Mouse (Mus musculus) embryonic facial prominence, embryonic 13.5 days (tissue): Measurements from ENCODE around the gene Wfdc2. TPM values are rescaled to one million over a fixed set of nuclear protein-coding genes. Genes with fewer than 3 reads are reported as not detected.

Experiments used
- ATAC-seq: fragments of 200-750 bp; cut with Nextera tagmentation; 2 replicates; pipeline ENCODE4 v1.8.0; 2017; ENCODE audit warnings: low read depth; ENCODE audit not compliant: insufficient number of reproducible peaks, insufficient read depth, low FRiP score, low TSS enrichment
- H3K27ac ChIP-seq: fragments of 300-500 bp; sonication (generic); 2 replicates; pipeline ENCODE4 v1.5.1; 2015; ENCODE audit warnings: moderate library complexity, mild to moderate bottlenecking, inconsistent platforms
- H3K27me3 ChIP-seq: fragments of 300-500 bp; sonication (generic); 2 replicates; pipeline ENCODE4 v1.6.1; 2015; ENCODE audit warnings: mild to moderate bottlenecking, inconsistent platforms
- H3K36me3 ChIP-seq: fragments of 300-500 bp; sonication (generic); 2 replicates; pipeline ENCODE4 v1.6.1; 2015; ENCODE audit warnings: mild to moderate bottlenecking, inconsistent platforms
- H3K4me1 ChIP-seq: fragments of 300-500 bp; sonication (generic); 2 replicates; pipeline ENCODE4 v1.6.1; 2015; ENCODE audit warnings: inconsistent platforms
- H3K4me2 ChIP-seq: fragments of 300-500 bp; sonication (generic); 2 replicates; pipeline ENCODE4 v1.6.1; 2015; ENCODE audit warnings: moderate library complexity, mild to moderate bottlenecking, inconsistent platforms
- H3K4me3 ChIP-seq: fragments of 300-500 bp; sonication (generic); 2 replicates; pipeline ENCODE4 v1.5.1; 2015; ENCODE audit warnings: mild to moderate bottlenecking, inconsistent platforms
- H3K9ac ChIP-seq: fragments of 300-500 bp; sonication (generic); 2 replicates; pipeline ENCODE4 v1.6.1; 2015; ENCODE audit warnings: mild to moderate bottlenecking, inconsistent platforms
- H3K9me3 ChIP-seq: fragments of 300-500 bp; sonication (generic); 2 replicates; pipeline ENCODE4 v1.6.1; 2016; ENCODE audit warnings: inconsistent platforms
- WGBS: fragments of 180-500 bp; shearing (Covaris S2); methylation state at CpG from one replicate; pipeline ENCODE4 v1.1.7; 2015; ENCODE audit warnings: mixed read lengths; 5-methylcytosine and 5-hydroxymethylcytosine counted together
- polyA plus RNA-seq: library from polyadenylated mRNA; unstranded; fragments of >200 nt; fragmentation: Nextera tagmentation; extraction: Ambion mirVana; gene quantifications from 2 replicates; pipeline ENCODE4 v1.2.1, GENCODE M21; 2015

The Wfdc2 gene
- polyA plus RNA-seq, result 46.5 and 53.4 TPM in 2 replicates

DNA sequence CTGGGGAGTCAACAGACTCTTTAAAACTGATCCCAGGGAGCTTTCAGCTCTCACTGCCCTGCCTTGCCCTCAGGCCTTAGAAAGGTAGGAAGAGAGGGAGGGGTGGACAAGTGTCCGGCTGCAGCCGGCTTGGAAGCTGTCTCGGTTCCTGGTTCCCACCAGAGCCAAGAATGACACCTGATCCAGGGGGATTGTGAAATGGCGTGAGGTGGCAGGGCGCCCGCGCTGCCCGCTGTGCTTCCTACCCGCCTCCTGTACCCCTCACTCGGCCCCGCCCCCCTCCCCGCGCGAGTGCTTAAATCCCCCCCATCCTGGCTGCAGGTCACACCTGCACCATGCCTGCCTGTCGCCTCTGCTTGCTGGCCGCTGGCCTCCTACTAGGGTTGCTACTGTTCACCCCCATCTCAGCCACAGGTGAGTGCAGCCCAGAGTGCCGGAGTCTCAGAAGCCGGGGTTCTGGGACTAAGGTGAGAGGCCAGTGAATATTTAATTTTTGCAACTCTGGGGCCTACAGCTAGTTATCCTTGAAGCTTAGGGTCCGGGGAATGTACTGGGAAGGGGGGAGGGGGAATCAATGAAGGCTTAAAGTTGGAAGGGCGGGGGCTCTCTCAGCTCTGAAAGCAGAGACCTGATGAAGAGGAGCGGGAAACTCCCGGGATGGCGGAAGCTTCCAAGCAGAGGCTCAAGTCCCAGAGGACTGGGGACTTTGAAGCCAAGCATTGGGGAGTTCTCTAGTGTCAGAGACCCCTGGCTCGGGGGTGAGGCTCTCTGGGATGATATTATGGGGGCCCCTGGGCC lies at the start of gene Wfdc2:
Wfdc2 (plus strand) TSS at position 23 of the 798 bp plus-strand sequence.
- Histone ChIP-seq H3K4me2 (peak within 1 kb of the TSS; percentile 90), H3K4me1 (peaks cover 23% of the 10 kb centered on the region), H3K27me3 (peaks cover 5% of the 10 kb centered on the region; the same call in 1 of the 2 replicates), H3K27ac (peak within 1 kb of the TSS; percentile 52; the same call in 1 of the 2 replicates), H3K4me3 (peak within 1 kb of the TSS; percentile 47), H3K36me3 (peaks cover 8% of the 10 kb centered on the region), H3K9ac (peak within 1 kb of the TSS; percentile 75), H3K9me3 (no peaks in the 10 kb centered on the region)
- 3% methylated on average over 24 of the region's 24 CpGs for WGBS
- ATAC-seq, result no peak

DNA sequence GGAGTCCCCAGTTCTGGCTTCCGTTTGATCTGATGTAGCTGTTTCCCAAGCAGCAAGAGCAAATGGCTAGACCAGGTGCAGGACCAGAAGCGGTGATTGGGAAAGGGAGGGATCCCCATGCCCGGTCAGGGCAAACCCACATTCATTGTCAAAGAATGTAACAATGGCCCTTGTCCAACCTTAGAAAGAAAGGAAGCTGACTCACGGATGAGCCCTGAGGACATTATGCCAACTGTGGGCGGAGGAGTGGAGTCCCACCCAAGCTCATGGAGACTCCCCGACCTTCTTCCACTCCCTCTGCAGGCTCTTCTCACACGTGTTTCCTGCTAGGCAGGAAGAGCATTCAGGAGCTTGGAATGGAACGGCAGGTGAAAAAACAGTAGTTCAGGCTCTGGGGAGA lies 48.8 kb upstream of the Wfdc2 start:
- Histone ChIP-seq H3K36me3 (0 out of 2 replicates have a peak, but pooled peaks cover 3% of the 10 kb centered on the region), H3K27me3 (no peaks in the 10 kb centered on the region), H3K9ac (no peak overlapping the region), H3K4me1 (0 out of 2 replicates have a peak, but pooled peaks cover 4% of the 10 kb centered on the region), H3K4me3 (no peak overlapping the region), H3K9me3 (no peaks in the 10 kb centered on the region), H3K4me2 (no peak overlapping the region), H3K27ac (no peak overlapping the region)
- no peak for ATAC-seq
- 71% methylated on average over 8 of the region's 8 CpGs for WGBS

DNA sequence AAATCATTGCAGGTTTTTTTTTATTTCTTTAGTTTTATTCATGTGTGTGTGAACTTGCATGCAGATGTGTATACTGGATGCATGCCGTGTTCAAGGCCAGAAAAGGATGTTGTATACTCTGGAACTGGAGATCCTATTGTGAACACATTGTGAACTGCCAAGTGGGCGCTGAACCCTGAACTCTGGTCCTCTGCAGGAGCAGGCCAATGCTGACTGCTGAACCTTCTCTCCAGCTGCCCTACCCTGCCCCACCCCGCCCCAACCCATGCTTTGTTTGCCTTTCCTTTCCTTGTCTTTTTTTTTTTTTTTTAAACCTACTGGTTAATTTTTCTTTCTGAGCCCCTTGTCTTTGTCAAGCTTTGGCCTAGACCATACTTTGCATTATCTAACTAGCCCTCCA lies 47.3 kb upstream of the Wfdc2 start:
- H3K27ac ChIP-seq, result no peak overlapping the region
- no peak for ATAC-seq
- H3K27me3 ChIP-seq, result no peaks in the 10 kb centered on the region
- H3K36me3 ChIP-seq, result no peaks in the 10 kb centered on the region
- WGBS, result 90% methylated on average over 3 of the region's 3 CpGs
- 0 out of 2 replicates have a peak, but pooled peaks cover 6% of the 10 kb centered on the region for H3K4me1 ChIP-seq
- no peak overlapping the region for H3K4me3 ChIP-seq
- no peak overlapping the region for H3K4me2 ChIP-seq
- no peak overlapping the region for H3K9ac ChIP-seq
- no peaks in the 10 kb centered on the region for H3K9me3 ChIP-seq

DNA sequence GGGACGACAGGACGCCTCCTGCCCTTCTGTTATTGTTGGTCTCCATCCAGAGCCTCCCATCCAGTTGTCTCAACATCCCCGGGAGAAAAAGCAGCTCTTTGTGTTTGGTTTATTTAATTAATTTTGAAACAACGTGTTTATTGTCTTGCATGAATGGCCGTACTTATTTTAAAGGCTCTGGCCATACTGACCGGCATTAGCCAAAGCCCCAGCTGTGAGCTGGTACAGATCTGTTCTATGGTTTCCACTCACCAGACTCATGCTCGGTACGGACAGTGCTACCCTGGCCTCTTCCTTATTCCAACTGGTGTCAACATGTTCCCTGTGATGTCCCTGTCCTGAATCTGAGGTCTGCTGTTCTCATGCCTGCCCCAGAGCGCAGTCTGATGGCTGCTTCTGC lies 46.3 kb upstream of the Wfdc2 start:
- ATAC-seq, result no peak
- H3K4me1 ChIP-seq, result peaks cover 11% of the 10 kb centered on the region; the same call in 1 of the 2 replicates
- H3K9ac ChIP-seq, result no peak overlapping the region
- H3K4me3 ChIP-seq, result no peak overlapping the region
- 0 out of 2 replicates have a peak overlapping the region, but pooled peaks have one; percentile 7 for H3K27ac ChIP-seq
- no peaks in the 10 kb centered on the region for H3K36me3 ChIP-seq
- 75% methylated on average over 9 of the region's 9 CpGs for WGBS
- H3K9me3 ChIP-seq, result no peaks in the 10 kb centered on the region
- H3K27me3 ChIP-seq, result no peaks in the 10 kb centered on the region
- no peak overlapping the region for H3K4me2 ChIP-seq

DNA sequence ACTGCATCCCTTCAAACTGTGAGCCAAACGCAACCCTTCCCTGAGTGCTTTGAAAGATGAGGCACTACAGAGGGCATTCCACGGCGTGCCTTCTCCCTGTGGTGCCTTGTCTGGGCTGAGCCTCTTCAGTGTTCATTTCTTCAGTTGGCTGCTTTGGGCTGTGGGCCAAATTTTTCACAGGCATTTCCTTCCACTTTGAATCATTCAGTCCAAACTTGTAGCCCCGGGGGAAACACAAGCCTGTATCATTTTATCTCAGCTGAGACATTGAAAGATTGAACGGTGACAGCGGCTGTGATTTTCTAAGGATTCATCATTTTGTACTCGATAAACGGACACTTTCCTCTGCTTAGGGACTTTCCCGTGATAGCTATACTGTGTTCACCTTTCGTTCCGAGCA lies 45.6 kb upstream of the Wfdc2 start:
- Histone ChIP-seq H3K36me3 (no peaks in the 10 kb centered on the region), H3K27me3 (no peaks in the 10 kb centered on the region), H3K4me1 (peaks cover 16% of the 10 kb centered on the region), H3K9ac (no peak overlapping the region), H3K27ac (0 out of 2 replicates have a peak overlapping the region, but pooled peaks have one; percentile 7), H3K4me3 (no peak overlapping the region), H3K4me2 (no peak overlapping the region), H3K9me3 (no peaks in the 10 kb centered on the region)
- 74% methylated on average over 11 of the region's 11 CpGs for WGBS
- peak; percentile 49; the same call in 1 of the 2 replicates for ATAC-seq

DNA sequence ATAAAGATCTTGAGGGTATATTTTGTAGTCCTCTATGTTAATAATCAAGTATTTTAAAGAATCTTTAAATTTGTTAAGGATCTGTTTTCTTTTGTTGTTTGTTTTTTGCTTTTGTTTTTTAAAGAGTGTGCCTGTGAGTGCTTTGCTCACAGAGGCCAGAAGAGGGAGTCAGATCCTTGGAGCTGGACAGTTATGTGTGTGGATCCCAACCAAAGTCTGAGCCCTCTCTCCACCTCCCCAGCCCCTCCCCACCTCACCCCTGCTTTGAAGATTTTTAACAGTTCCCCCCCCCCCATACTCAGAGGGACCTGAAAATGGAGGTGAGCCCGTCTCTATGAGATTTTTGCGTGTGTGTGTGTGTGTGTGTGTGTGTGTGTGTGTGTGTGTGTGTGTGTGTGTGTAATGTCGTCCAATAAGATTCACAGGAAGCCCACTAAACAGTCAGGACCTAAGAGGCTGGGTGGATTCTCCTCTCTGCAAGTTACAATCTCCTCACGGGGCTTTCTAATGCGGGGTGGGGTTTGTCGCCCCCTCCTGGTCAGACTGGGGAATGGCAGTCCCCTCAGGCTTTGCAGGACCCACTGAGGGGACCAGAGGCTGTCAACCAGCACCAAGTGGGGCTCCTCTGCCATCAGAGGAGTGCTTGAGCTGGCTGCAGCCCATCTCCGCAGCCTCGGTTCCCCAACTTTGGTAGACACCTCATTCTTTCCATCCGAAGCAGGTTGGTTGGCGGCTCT lies 44.6 kb upstream of the Wfdc2 start:
- no peak overlapping the region; the same call in 1 of the 2 replicates for H3K27ac ChIP-seq

DNA sequence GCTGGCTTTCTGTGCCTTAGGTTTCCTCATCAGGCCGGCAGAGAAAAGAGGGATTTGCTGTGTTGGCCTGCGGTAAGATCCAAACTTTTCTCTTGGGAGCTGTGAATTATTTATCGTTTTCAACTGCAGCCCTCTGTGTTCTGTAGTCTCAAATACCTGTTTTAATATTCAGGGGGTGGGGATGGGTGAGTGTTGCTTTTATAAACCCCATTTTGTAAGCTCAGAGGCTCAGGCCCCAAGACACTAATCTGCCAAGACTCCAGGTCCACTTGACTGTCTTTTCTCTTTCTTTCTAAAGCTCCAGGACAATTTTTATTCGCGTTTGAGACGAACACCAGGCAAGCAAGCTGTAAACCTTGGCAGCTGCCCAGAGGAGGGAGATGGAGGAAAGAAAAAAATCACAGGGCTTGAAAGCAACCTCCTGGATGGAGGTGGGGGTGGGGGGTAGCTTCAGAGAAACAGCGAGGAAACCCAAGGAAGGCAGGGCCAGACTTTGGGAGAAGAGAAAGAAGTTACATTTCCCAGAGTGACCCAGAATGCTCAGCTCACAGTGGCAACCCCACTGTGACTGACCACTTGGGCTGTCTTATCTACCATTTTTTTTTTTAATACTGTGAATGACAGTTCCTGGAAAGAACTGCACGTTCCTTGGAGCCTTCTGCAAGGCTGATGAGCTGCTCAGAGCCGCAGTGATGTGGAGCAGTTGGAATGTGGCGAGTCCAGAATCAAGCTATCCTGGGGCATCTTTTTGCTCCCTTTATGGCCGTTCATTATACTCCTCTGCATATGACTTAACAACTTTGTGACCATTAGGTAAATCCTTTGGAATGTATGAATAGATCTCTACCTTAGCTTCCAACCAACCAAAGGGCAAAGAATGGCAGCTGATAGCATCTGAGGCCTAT lies 43.7 kb upstream of the Wfdc2 start:
- Histone ChIP-seq H3K27ac (no peak overlapping the region; the same call in 1 of the 2 replicates), H3K4me2 (no peak overlapping the region)

More for the DNA sequence above, 44.6 kb upstream of the Wfdc2 start:
- Histone ChIP-seq H3K36me3 (no peaks in the 10 kb centered on the region), H3K4me2 (no peak overlapping the region), H3K4me1 (peaks cover 25% of the 10 kb centered on the region), H3K4me3 (no peak overlapping the region), H3K27me3 (no peaks in the 10 kb centered on the region), H3K9ac (no peak overlapping the region), H3K9me3 (no peaks in the 10 kb centered on the region)
- 41% methylated on average over 10 of the region's 10 CpGs for WGBS
- no peak for ATAC-seq

DNA sequence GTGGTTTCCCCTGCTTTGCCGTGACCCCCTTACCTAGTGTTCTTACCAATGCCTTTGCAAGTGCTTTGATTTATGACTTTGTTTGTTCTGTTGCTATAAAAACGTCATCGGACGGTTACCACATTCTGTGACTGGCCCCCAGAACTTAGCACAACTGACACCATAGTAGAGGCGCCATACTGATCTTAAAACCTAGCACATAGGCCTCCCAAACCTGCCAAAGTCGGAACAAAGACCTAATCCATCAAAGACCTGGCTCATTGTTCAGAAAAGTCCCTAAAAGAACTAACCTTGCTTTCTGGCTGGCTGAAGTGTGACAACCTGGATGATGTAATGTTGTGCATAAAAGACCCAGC lies 43.1 kb upstream of the Wfdc2 start:
- H3K36me3 ChIP-seq, result no peaks in the 10 kb centered on the region
- no peaks in the 10 kb centered on the region for H3K27me3 ChIP-seq
- WGBS, result 73% methylated on average over 6 of the region's 6 CpGs
- no peak overlapping the region for H3K4me2 ChIP-seq
- no peak overlapping the region for H3K4me3 ChIP-seq
- H3K9ac ChIP-seq, result no peak overlapping the region
- H3K27ac ChIP-seq, result no peak overlapping the region
- ATAC-seq, result no peak
- H3K9me3 ChIP-seq, result peaks cover 5% of the 10 kb centered on the region; the same call in 1 of the 2 replicates
- peaks cover 25% of the 10 kb centered on the region for H3K4me1 ChIP-seq

More for the DNA sequence above, 43.7 kb upstream of the Wfdc2 start:
- Histone ChIP-seq H3K9ac (no peak overlapping the region), H3K9me3 (peaks cover 5% of the 10 kb centered on the region; the same call in 1 of the 2 replicates), H3K4me1 (peaks cover 25% of the 10 kb centered on the region), H3K36me3 (no peaks in the 10 kb centered on the region), H3K27me3 (no peaks in the 10 kb centered on the region), H3K4me3 (no peak overlapping the region)
- WGBS, result 55% methylated on average over 11 of the region's 11 CpGs
- ATAC-seq, result no peak

DNA sequence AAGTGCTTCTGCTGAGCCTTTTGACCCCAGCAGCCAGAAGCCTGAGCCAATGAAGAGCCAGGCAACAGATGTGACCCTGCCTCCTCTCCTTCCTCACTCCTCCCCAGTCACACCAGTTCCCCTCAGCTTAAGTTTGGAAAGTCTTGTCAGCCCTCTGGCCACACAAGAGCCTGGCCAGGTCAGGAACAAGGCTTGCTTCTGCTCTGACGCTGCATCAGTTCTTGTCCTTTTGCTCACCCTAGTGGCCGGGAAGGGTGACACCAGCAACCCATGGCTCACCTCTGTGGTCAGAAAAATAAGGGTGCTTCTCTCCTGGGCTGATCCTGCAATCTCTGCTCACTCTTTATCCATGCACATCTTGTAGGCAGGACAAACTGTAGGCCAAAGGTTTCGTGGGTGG lies 41.4 kb upstream of the Wfdc2 start:
- no peak for ATAC-seq
- Histone ChIP-seq H3K36me3 (no peaks in the 10 kb centered on the region), H3K27ac (no peak overlapping the region), H3K9ac (peak overlapping the region; percentile 21; the same call in 1 of the 2 replicates), H3K4me1 (peaks cover 25% of the 10 kb centered on the region), H3K27me3 (no peaks in the 10 kb centered on the region), H3K4me3 (no peak overlapping the region), H3K9me3 (peaks cover 9% of the 10 kb centered on the region; the same call in 1 of the 2 replicates), H3K4me2 (no peak overlapping the region)
- 17% methylated on average over 3 of the region's 3 CpGs for WGBS

DNA sequence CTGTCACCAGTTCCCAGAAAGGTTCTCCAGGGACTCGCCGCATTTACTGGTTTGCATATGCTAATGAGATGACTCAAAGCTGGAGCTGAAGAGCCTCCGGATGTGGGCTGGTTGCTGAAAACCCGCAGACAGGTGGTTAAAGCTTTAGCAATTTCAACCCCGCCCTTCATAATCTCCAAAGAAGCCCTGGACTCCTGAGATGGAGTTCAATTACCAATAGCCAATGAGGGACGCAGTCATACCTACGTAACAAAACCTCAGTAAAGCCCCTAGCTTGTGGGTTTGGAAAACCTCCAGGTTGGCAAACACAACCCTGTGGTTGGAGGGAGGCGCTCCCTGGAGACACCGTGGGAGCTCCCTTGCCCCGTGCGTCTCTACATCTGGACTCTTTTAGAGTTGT lies 40.4 kb upstream of the Wfdc2 start:
- peak overlapping the region; percentile 78 for H3K27ac ChIP-seq
- peak; percentile 83 for ATAC-seq
- H3K4me1 ChIP-seq, result peaks cover 25% of the 10 kb centered on the region
- H3K4me2 ChIP-seq, result peak overlapping the region; percentile 43
- H3K9ac ChIP-seq, result no peak overlapping the region
- H3K9me3 ChIP-seq, result peaks cover 14% of the 10 kb centered on the region; the same call in 1 of the 2 replicates
- 8% methylated on average over 11 of the region's 11 CpGs for WGBS
- no peaks in the 10 kb centered on the region for H3K27me3 ChIP-seq
- H3K4me3 ChIP-seq, result peak overlapping the region; percentile 20; the same call in 1 of the 2 replicates
- H3K36me3 ChIP-seq, result no peaks in the 10 kb centered on the region

DNA sequence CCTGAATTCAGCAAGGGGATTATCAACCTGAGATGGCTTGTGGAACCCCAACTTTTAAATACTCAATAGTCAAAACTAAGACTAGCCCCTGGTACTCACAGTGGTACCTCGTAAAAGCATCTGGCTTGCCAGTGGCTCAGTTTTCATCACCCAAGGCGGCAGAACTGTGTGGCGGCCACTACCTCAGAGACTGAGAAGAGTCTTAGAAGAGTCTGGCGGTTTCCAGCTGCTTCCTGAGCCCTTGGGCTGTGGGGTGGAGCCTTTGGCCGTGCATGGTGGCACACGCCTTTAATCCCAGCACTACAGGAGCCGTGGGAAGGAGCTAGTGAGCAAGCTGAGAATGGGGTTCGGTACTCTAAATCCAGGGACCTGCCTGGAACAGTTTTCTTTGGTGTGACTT lies 39.9 kb upstream of the Wfdc2 start:
- peak overlapping the region; percentile 78 for H3K27ac ChIP-seq
- H3K36me3 ChIP-seq, result no peaks in the 10 kb centered on the region
- no peak overlapping the region for H3K9ac ChIP-seq
- H3K4me1 ChIP-seq, result peaks cover 25% of the 10 kb centered on the region
- peak overlapping the region; percentile 43 for H3K4me2 ChIP-seq
- WGBS, result 9% methylated on average over 8 of the region's 8 CpGs
- 0 out of 2 replicates have a peak, but pooled peaks have one; percentile 48 for ATAC-seq
- peaks cover 16% of the 10 kb centered on the region; the same call in 1 of the 2 replicates for H3K9me3 ChIP-seq
- no peaks in the 10 kb centered on the region for H3K27me3 ChIP-seq
- H3K4me3 ChIP-seq, result peak overlapping the region; percentile 20
